Mouse (Mus musculus) heart, embryonic 15.5 days (tissue): ENCODE measurements around the gene Sap30bp. TPM values are rescaled to one million over a fixed set of nuclear protein-coding genes. Genes with fewer than 3 reads are reported as not detected.

Source experiments
- ATAC-seq: fragments of 200-750 bp; cut with Nextera tagmentation; replicated peaks from 2 replicates; pipeline ENCODE4 v1.8.0; 2017; ENCODE audit warnings: low read depth, moderate TSS enrichment; ENCODE audit not compliant: insufficient number of reproducible peaks, insufficient read depth, low FRiP score
- H3K27ac ChIP-seq: fragments of 300-500 bp; sonication (generic); 2 replicates; pipeline ENCODE4 v1.5.1; 2015; ENCODE audit warnings: mild to moderate bottlenecking, inconsistent platforms
- H3K27me3 ChIP-seq: fragments of 300-500 bp; sonication (generic); 2 replicates; pipeline ENCODE4 v1.6.1; 2015; ENCODE audit warnings: inconsistent platforms
- H3K36me3 ChIP-seq: fragments of 300-500 bp; sonication (generic); 2 replicates; pipeline ENCODE4 v1.6.1; 2015; ENCODE audit warnings: mild to moderate bottlenecking, inconsistent platforms
- H3K4me1 ChIP-seq: fragments of 300-500 bp; sonication (generic); replicated peaks from 2 replicates; pipeline ENCODE4 v1.6.1; 2015; ENCODE audit warnings: inconsistent platforms
- H3K4me2 ChIP-seq: fragments of 300-500 bp; sonication (generic); 2 replicates; pipeline ENCODE4 v1.6.1; 2015; ENCODE audit warnings: inconsistent platforms, mild to moderate bottlenecking, moderate library complexity
- H3K4me3 ChIP-seq: fragments of 300-500 bp; sonication (generic); 2 replicates; pipeline ENCODE4 v1.5.1; 2015; ENCODE audit warnings: mild to moderate bottlenecking, inconsistent platforms
- H3K9ac ChIP-seq: fragments of 300-500 bp; sonication (generic); 2 replicates; pipeline ENCODE4 v1.6.1; 2015; ENCODE audit warnings: mild to moderate bottlenecking, inconsistent platforms
- H3K9me3 ChIP-seq: fragments of 300-500 bp; sonication (generic); replicated peaks from 2 replicates; pipeline ENCODE4 v1.6.1; 2016; ENCODE audit warnings: inconsistent platforms
- WGBS: fragments of 180-500 bp; shearing (Covaris S2); methylation state at CpG from one replicate; pipeline ENCODE4 v1.1.7; 2015; ENCODE audit warnings: mixed read lengths; 5-methylcytosine and 5-hydroxymethylcytosine counted together
- polyA plus RNA-seq: library from polyadenylated mRNA; unstranded; fragments of >200 nt; fragmentation: Nextera tagmentation; extraction: Ambion mirVana; gene quantifications from 2 replicates; pipeline ENCODE4 v1.2.1, GENCODE M21; 2015

Gene Sap30bp
- 21.4 and 21.9 TPM in 2 replicates for polyA plus RNA-seq

- Histone ChIP-seq H3K4me3 (peak within 1 kb of the TSS; percentile 90), H3K27me3 (no peaks in the 10 kb centered on the region), H3K36me3 (peaks cover 26% of the 10 kb centered on the region), H3K9ac (peak within 1 kb of the TSS; percentile 72), H3K4me1 (peaks cover 19% of the 10 kb centered on the region), H3K9me3 (no peaks in the 10 kb centered on the region), H3K4me2 (peak within 1 kb of the TSS; percentile 86), H3K27ac (peak within 1 kb of the TSS; percentile 43; the same call in 1 of the 2 replicates)
- WGBS = under 1% methylated on average over 28 of the region's 28 CpGs
- peak; percentile 99 for ATAC-seq
Observed at GRCm38 (mm10) chr11:115933108-115933746, at the start of gene Sap30bp, which contains the start of gene Recql5. Sap30bp (plus strand) TSS chr11:115933282. Recql5 (minus strand) TSS chr11:115933477.

GRCm38 (mm10) chr11:115884361-115884760 is 48.7 kb upstream of the Sap30bp start:
- Histone ChIP-seq H3K4me3 (no peak overlapping the region), H3K27me3 (peaks cover 26% of the 10 kb centered on the region), H3K4me1 (peaks cover 7% of the 10 kb centered on the region; the same call in 1 of the 2 replicates), H3K27ac (no peak overlapping the region), H3K9ac (no peak overlapping the region), H3K9me3 (no peaks in the 10 kb centered on the region), H3K4me2 (no peak overlapping the region), H3K36me3 (no peaks in the 10 kb centered on the region)
- no peak for ATAC-seq
- WGBS = 97% methylated on average over 3 of the region's 3 CpGs

- Histone ChIP-seq H3K9me3 (no peaks in the 10 kb centered on the region), H3K4me3 (no peak overlapping the region), H3K36me3 (no peaks in the 10 kb centered on the region), H3K4me1 (peaks cover 7% of the 10 kb centered on the region; the same call in 1 of the 2 replicates), H3K9ac (no peak overlapping the region), H3K27ac (no peak overlapping the region), H3K4me2 (no peak overlapping the region), H3K27me3 (peaks cover 26% of the 10 kb centered on the region)
- 69% methylated on average over 11 of the region's 11 CpGs for WGBS
- no peak for ATAC-seq
Observed at GRCm38 (mm10) chr11:115885281-115885680, 47.8 kb upstream of the Sap30bp start.

GRCm38 (mm10) chr11:115886446-115886845 is 46.6 kb upstream of the Sap30bp start:
- no peak for ATAC-seq
- Histone ChIP-seq H3K27me3 (peaks cover 23% of the 10 kb centered on the region), H3K27ac (no peak overlapping the region), H3K4me2 (no peak overlapping the region), H3K4me1 (peaks cover 7% of the 10 kb centered on the region; the same call in 1 of the 2 replicates), H3K9ac (no peak overlapping the region), H3K4me3 (no peak overlapping the region), H3K9me3 (no peaks in the 10 kb centered on the region), H3K36me3 (no peaks in the 10 kb centered on the region)
- 82% methylated on average over 11 of the region's 11 CpGs for WGBS

GRCm38 (mm10) chr11:115888020-115888419 is 45.1 kb upstream of the Sap30bp start:
- no peak overlapping the region for H3K4me2 ChIP-seq
- H3K9me3 ChIP-seq = no peaks in the 10 kb centered on the region
- H3K36me3 ChIP-seq = no peaks in the 10 kb centered on the region
- WGBS = 81% methylated on average over 5 of the region's 5 CpGs
- H3K27me3 ChIP-seq = peaks cover 14% of the 10 kb centered on the region
- H3K4me3 ChIP-seq = no peak overlapping the region
- H3K27ac ChIP-seq = no peak overlapping the region
- no peak for ATAC-seq
- H3K4me1 ChIP-seq = peaks cover 7% of the 10 kb centered on the region; the same call in 1 of the 2 replicates
- no peak overlapping the region for H3K9ac ChIP-seq

- 77% methylated on average over 6 of the region's 6 CpGs for WGBS
- H3K27me3 ChIP-seq = peaks cover 2% of the 10 kb centered on the region
- no peak overlapping the region for H3K9ac ChIP-seq
- no peak for ATAC-seq
- H3K9me3 ChIP-seq = no peaks in the 10 kb centered on the region
- H3K4me3 ChIP-seq = no peak overlapping the region
- peaks cover 7% of the 10 kb centered on the region; the same call in 1 of the 2 replicates for H3K4me1 ChIP-seq
- no peak overlapping the region for H3K4me2 ChIP-seq
- H3K27ac ChIP-seq = no peak overlapping the region
- peaks cover 8% of the 10 kb centered on the region for H3K36me3 ChIP-seq
Observed at GRCm38 (mm10) chr11:115889159-115889558, 43.9 kb upstream of the Sap30bp start.

GRCm38 (mm10) chr11:115892213-115892612 is 40.9 kb upstream of the Sap30bp start:
- H3K9me3 ChIP-seq = no peaks in the 10 kb centered on the region
- no peak overlapping the region for H3K4me3 ChIP-seq
- WGBS = 43% methylated on average over 6 of the region's 6 CpGs
- peaks cover 8% of the 10 kb centered on the region; the same call in 1 of the 2 replicates for H3K4me1 ChIP-seq
- no peak overlapping the region for H3K4me2 ChIP-seq
- H3K27ac ChIP-seq = no peak overlapping the region
- no peak for ATAC-seq
- no peak overlapping the region for H3K9ac ChIP-seq
- no peaks in the 10 kb centered on the region for H3K27me3 ChIP-seq
- H3K36me3 ChIP-seq = peaks cover 12% of the 10 kb centered on the region

- Histone ChIP-seq H3K4me2 (no peak overlapping the region), H3K27ac (no peak overlapping the region), H3K4me1 (0 out of 2 replicates have a peak, but pooled peaks cover 2% of the 10 kb centered on the region), H3K4me3 (no peak overlapping the region), H3K27me3 (no peaks in the 10 kb centered on the region), H3K9me3 (no peaks in the 10 kb centered on the region), H3K36me3 (peaks cover 12% of the 10 kb centered on the region), H3K9ac (no peak overlapping the region)
- WGBS = 85% methylated on average over 9 of the region's 9 CpGs
- no peak for ATAC-seq
Observed at GRCm38 (mm10) chr11:115893071-115893470, 40.0 kb upstream of the Sap30bp start.

- Histone ChIP-seq H3K4me1 (peaks cover 19% of the 10 kb centered on the region), H3K4me2 (no peak overlapping the region), H3K27ac (no peak overlapping the region), H3K27me3 (no peaks in the 10 kb centered on the region), H3K36me3 (peaks cover 12% of the 10 kb centered on the region), H3K9ac (no peak overlapping the region), H3K9me3 (no peaks in the 10 kb centered on the region), H3K4me3 (no peak overlapping the region)
- ATAC-seq = no peak
- WGBS = 59% methylated on average over 14 of the region's 14 CpGs
Observed at GRCm38 (mm10) chr11:115894755-115895520, 38.1 kb upstream of the Sap30bp start.

GRCm38 (mm10) chr11:115898446-115898845 is 34.6 kb upstream of the Sap30bp start:
- H3K27ac ChIP-seq = peak overlapping the region; percentile 99
- WGBS = 71% methylated on average over 7 of the region's 7 CpGs
- H3K27me3 ChIP-seq = no peaks in the 10 kb centered on the region
- peaks cover 53% of the 10 kb centered on the region for H3K4me1 ChIP-seq
- peaks cover 10% of the 10 kb centered on the region for H3K36me3 ChIP-seq
- H3K9me3 ChIP-seq = no peaks in the 10 kb centered on the region
- ATAC-seq = no peak
- H3K4me2 ChIP-seq = no peak overlapping the region
- no peak overlapping the region for H3K4me3 ChIP-seq
- no peak overlapping the region for H3K9ac ChIP-seq

GRCm38 (mm10) chr11:115898886-115899285 is 34.2 kb upstream of the Sap30bp start:
- no peaks in the 10 kb centered on the region for H3K9me3 ChIP-seq
- H3K4me1 ChIP-seq = peaks cover 58% of the 10 kb centered on the region
- peak overlapping the region; percentile 99 for H3K27ac ChIP-seq
- no peak overlapping the region; the same call in 1 of the 2 replicates for H3K9ac ChIP-seq
- H3K27me3 ChIP-seq = no peaks in the 10 kb centered on the region
- no peak for ATAC-seq
- no peak overlapping the region for H3K4me2 ChIP-seq
- WGBS = 20% methylated on average over 4 of the region's 4 CpGs
- peaks cover 5% of the 10 kb centered on the region for H3K36me3 ChIP-seq
- H3K4me3 ChIP-seq = no peak overlapping the region
